Mouse (Mus musculus) stomach, postnatal 0 days (tissue): Measurements from ENCODE around the gene Borcs7. TPM values are rescaled to one million over a fixed set of nuclear protein-coding genes. Genes with fewer than 3 reads are reported as not detected.

Experiments
- ATAC-seq: fragments of 200-750 bp; cut with Nextera tagmentation; 2 replicates; pipeline ENCODE4 v1.8.0; 2017; ENCODE audit not compliant: low FRiP score, low TSS enrichment
- DNase-seq: peaks from one replicate; pipeline ENCODE4 v3.0.0-alpha.2; 2016; ENCODE audit warnings: low spot score
- H3K27ac ChIP-seq: fragments of 300-500 bp; sonication (generic); replicated peaks from 2 replicates; pipeline ENCODE4 v1.5.1; 2014; ENCODE audit warnings: mild to moderate bottlenecking, control low read depth
- H3K27me3 ChIP-seq: fragments of 300-500 bp; sonication (generic); 2 replicates; pipeline ENCODE4 v1.6.1; 2014; ENCODE audit warnings: low read length; ENCODE audit not compliant: control insufficient read depth, insufficient read depth
- H3K36me3 ChIP-seq: fragments of 300-500 bp; sonication (generic); 2 replicates; pipeline ENCODE4 v1.6.1; 2014; ENCODE audit warnings: low read length, mixed read lengths; ENCODE audit not compliant: control insufficient read depth, insufficient read depth
- H3K4me1 ChIP-seq: fragments of 300-500 bp; sonication (generic); replicated peaks from 2 replicates; pipeline ENCODE4 v1.6.1; 2014; ENCODE audit warnings: antibody characterized with exemption; ENCODE audit not compliant: control insufficient read depth, insufficient read depth
- H3K4me2 ChIP-seq: fragments of 300-500 bp; sonication (generic); replicated peaks from 2 replicates; pipeline ENCODE4 v1.6.1; 2014; ENCODE audit warnings: low read depth, mild to moderate bottlenecking, control low read depth, moderate library complexity
- H3K4me3 ChIP-seq: fragments of 300-500 bp; sonication (generic); 2 replicates; pipeline ENCODE4 v1.5.1; 2014; ENCODE audit warnings: low read depth, low read length, control low read depth
- H3K9ac ChIP-seq: fragments of 300-500 bp; sonication (generic); 2 replicates; pipeline ENCODE4 v1.6.1; 2014; ENCODE audit warnings: mild to moderate bottlenecking, low read length, control low read depth, mixed read lengths
- H3K9me3 ChIP-seq: fragments of 300-500 bp; sonication (generic); 2 replicates; pipeline ENCODE4 v1.6.1; 2016; ENCODE audit warnings: low read length; ENCODE audit not compliant: control insufficient read depth
- CTCF ChIP-seq: IDR thresholded peaks from 2 replicates; pipeline ENCODE4 v1.5.1; 2016; ENCODE audit warnings: antibody characterized with exemption, low read depth, mild to moderate bottlenecking, moderate library complexity
- EP300 ChIP-seq: optimal IDR thresholded peaks from 2 replicates; pipeline ENCODE3; 2016; ENCODE audit warnings: antibody characterized with exemption
- WGBS: fragments of 180-500 bp; shearing (Covaris S2); extraction: QIAGEN DNeasy Blood & Tissue Kit; methylation state at CpG from one replicate; pipeline ENCODE4 v1.1.7; 2014; 5-methylcytosine and 5-hydroxymethylcytosine counted together
- polyA plus RNA-seq: library from polyadenylated mRNA; unstranded; fragments of >200 nt; fragmentation: Nextera tagmentation; extraction: Ambion mirVana; gene quantifications from 2 replicates; pipeline ENCODE4 v1.2.1, GENCODE M21; 2015

Gene Borcs7
- polyA plus RNA-seq, 1 experiment from 2014 or later, result 15.6 TPM

DNA sequence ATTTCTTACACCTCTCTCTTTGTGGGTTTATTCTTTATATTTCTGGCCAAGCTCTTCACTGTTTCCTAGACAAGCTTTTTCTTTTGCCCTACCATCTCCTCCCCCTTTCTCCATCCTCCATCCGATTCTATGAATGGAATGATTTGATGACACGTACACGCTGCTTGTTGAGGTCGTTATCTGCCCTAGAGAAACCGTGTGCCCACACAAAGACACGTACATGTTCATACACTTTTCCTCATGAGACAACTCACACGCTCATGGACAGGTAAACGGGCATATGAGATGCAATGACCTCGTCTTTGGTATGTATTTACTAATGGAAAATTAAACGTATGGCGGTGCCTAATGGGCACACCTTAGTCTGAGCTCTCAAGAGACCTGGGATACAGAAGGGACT lies 681 bp downstream of the Borcs7 start:
- no peaks in the 10 kb centered on the region for H3K27me3 ChIP-seq
- no peaks in the 10 kb centered on the region for H3K4me1 ChIP-seq
- TF ChIP-seq EP300 (no peak), CTCF (no peak)
- WGBS, result 68% methylated on average over 11 of the region's 11 CpGs
- no peak overlapping the region for H3K27ac ChIP-seq
- peak overlapping the region; percentile 59 for H3K4me2 ChIP-seq
- DNase-seq, result no peak
- H3K4me3 ChIP-seq, result peak overlapping the region; percentile 72
- H3K36me3 ChIP-seq, result no peaks in the 10 kb centered on the region
- H3K9ac ChIP-seq, result peak overlapping the region; percentile 87
- ATAC-seq, result no peak
- no peaks in the 10 kb centered on the region for H3K9me3 ChIP-seq

DNA sequence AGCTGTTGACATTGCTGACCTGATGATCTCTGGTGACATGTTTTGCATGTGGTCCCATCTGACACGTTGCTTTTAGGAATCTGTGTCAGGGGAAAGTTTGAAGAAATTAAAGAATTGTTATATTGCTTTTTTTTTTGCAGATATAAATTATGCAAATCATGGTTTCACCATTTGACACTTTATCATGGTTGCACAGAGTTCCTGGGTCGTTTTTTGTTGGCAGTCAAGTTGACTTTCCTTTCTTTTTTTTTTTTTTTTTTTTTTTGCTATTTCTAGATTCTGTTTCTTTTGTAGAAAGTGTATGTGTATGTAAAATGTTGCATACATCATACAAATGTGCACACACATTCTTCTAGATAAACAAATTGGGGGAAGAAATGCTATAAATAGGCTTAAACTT lies 1.4 kb downstream of the Borcs7 start:
- Histone ChIP-seq H3K27ac (no peak overlapping the region), H3K4me1 (no peaks in the 10 kb centered on the region), H3K27me3 (no peaks in the 10 kb centered on the region), H3K9ac (no peak overlapping the region), H3K4me2 (no peak overlapping the region), H3K36me3 (no peaks in the 10 kb centered on the region), H3K4me3 (no peak overlapping the region), H3K9me3 (no peaks in the 10 kb centered on the region)
- ATAC-seq (no peak), DNase-seq (no peak)
- WGBS, result 67% methylated on average over 2 of the region's 2 CpGs
- TF ChIP-seq EP300, result no peak
- no peak for TF ChIP-seq CTCF

DNA sequence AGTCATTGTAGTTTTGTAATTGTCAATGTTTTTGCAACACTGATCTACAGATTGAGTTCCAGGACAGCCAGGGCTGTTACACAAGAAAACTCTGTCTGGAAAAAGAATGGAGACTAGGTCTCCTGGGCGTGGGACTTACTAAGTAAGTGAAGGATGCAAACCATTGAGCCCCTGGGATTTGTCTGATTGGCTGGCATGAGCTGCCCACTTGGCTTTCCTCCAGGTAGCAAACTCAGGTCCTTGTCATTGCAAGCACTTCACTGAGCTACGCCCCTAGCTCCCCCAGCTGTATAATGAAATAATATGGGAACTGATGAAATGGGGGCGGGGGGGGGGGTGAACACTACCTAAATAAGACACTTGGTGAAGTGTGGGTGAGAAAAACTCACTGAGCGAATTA lies 3.4 kb downstream of the Borcs7 start:
- Histone ChIP-seq H3K4me3 (no peak overlapping the region), H3K9me3 (no peaks in the 10 kb centered on the region), H3K36me3 (no peaks in the 10 kb centered on the region), H3K9ac (no peak overlapping the region), H3K27ac (no peak overlapping the region), H3K4me1 (no peaks in the 10 kb centered on the region), H3K27me3 (no peaks in the 10 kb centered on the region), H3K4me2 (no peak overlapping the region)
- TF ChIP-seq EP300 (no peak), CTCF (no peak)
- DNase-seq (no peak), ATAC-seq (no peak)
- 82% methylated on average over 4 of the region's 4 CpGs for WGBS

DNA sequence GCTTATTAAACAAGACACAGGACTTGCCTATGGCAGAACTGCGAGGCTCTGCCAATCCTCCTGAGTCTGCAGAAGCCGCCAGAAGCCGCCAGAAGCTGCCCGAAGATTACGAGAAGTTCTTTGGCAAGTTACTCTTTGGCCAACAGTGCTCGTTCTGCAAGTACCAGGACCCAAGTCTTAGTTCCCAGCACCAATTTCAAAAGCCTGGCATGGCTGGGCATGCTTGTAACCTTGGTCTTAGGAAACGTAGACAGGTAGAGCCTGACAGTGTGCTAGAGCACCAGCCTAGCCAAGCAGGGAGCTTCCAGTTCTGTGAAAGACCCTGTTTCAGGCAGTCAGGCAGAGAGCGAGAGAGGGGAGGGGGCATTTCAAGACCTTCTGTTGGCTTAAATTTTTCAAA lies 6.8 kb downstream of the Borcs7 start:
- Histone ChIP-seq H3K27ac (no peak overlapping the region), H3K4me2 (no peak overlapping the region), H3K36me3 (peaks cover 4% of the 10 kb centered on the region; the same call in 1 of the 2 replicates), H3K27me3 (no peaks in the 10 kb centered on the region), H3K9ac (no peak overlapping the region), H3K4me1 (no peaks in the 10 kb centered on the region), H3K4me3 (no peak overlapping the region), H3K9me3 (no peaks in the 10 kb centered on the region)
- WGBS, result 91% methylated on average over 8 of the region's 8 CpGs
- no peak for TF ChIP-seq EP300
- no peak for TF ChIP-seq CTCF
- no peak for DNase-seq
- ATAC-seq, result no peak

DNA sequence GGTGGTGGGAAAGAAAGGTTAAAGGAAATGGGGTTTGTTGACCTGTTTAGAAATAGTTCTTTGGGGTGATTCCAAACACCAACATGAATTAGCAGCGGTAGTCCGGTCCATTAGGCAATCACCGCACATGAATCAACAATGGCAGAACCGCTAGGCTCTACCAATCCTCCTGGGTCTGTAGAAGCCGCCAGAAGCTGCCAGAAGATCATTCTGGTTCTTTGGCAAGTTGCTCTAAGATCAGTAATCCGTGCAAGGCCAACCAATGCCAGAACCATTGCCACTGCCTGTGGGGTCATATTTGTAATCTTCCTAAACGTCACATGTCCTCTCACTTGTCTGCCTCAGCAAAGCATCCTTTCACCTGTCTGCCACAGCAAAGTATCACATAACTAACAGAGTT lies 7.2 kb downstream of the Borcs7 start:
- ATAC-seq, result no peak
- Histone ChIP-seq H3K27ac (no peak overlapping the region), H3K4me2 (no peak overlapping the region), H3K36me3 (peaks cover 4% of the 10 kb centered on the region; the same call in 1 of the 2 replicates), H3K9me3 (no peaks in the 10 kb centered on the region), H3K27me3 (no peaks in the 10 kb centered on the region), H3K9ac (no peak overlapping the region), H3K4me1 (no peaks in the 10 kb centered on the region), H3K4me3 (no peak overlapping the region)
- DNase-seq, result no peak
- WGBS, result 93% methylated on average over 7 of the region's 7 CpGs
- TF ChIP-seq EP300, result no peak
- TF ChIP-seq CTCF, result no peak

DNA sequence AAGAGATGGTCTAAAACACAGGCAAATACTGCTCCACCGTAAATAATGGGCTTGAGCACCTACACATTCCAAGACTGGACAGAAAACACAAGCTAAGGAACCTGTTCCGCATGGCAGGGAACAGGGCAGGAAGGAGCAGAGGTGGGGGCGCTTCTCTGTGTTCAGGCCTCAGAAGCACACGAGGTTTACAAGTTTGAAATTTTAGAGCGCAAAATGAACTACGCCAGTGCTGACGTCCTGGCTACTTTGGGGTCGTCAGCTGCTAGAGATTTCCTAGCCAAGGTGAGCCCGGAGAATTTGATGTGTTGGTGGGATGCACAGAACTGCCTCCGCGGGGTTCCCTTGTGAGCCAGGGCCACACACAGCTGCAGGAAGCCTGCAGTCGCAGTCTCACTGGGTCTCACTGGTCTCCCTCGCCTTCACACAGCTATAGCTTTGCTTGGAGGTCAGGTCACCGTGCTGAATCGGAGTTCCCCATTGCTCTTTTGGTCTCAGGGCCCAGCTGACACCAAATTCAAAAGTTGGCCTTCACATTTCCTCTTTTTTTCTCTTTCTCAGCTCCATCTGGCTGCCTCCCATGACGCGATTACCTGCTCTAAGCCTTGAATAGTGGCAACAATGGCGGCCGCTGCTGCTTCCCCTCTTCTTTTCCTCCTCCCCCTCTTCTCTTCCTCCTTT lies 8.3 kb downstream of the Borcs7 start:
- peaks cover 4% of the 10 kb centered on the region; the same call in 1 of the 2 replicates for H3K36me3 ChIP-seq
- no peak overlapping the region for H3K9ac ChIP-seq
- H3K9me3 ChIP-seq, result no peaks in the 10 kb centered on the region
- H3K4me1 ChIP-seq, result no peaks in the 10 kb centered on the region
- 63% methylated on average over 19 of the region's 19 CpGs for WGBS
- DNase-seq (no peak), ATAC-seq (no peak)
- no peak overlapping the region for H3K4me3 ChIP-seq
- no peak overlapping the region for H3K27ac ChIP-seq
- no peak overlapping the region for H3K4me2 ChIP-seq
- TF ChIP-seq CTCF, result no peak
- no peak for TF ChIP-seq EP300
- no peaks in the 10 kb centered on the region for H3K27me3 ChIP-seq
